Mouse (Mus musculus): ENCODE results near the gene Rab44. TPM values are rescaled to one million over a fixed set of nuclear protein-coding genes. Genes with fewer than 3 reads are reported as not detected.
A peak's percentile ranks its signal among the peaks of the same experiment; 100 is the strongest.

The Rab44 gene
- total RNA-seq, 4 experiments from 2014 or later = 0.24 to 0.61 (median 0.56) TPM; not detected in 1

DNA sequence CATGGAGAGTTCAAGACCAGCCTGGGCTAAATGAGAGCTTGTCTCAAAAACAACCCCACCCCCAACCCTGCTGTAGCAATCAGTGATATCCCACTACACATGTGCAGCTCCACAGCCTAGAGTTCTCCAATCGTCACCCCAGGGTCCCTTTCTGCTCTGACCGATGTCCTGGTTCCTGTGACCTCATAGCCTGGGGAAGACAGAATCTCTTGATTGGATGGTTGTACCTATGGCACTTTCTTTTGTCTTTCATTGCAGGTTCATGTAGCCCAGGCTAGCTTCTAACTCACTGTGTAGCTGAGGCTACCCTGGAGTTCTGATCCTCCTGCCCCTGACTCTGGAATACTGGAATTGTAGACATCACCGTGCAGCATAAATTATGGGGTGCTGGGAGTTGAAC lies 12.6 kb downstream of the Rab44 start:
- no peak for DNase-seq (ENCODE audit: low spot score in 2 of 2)

DNA sequence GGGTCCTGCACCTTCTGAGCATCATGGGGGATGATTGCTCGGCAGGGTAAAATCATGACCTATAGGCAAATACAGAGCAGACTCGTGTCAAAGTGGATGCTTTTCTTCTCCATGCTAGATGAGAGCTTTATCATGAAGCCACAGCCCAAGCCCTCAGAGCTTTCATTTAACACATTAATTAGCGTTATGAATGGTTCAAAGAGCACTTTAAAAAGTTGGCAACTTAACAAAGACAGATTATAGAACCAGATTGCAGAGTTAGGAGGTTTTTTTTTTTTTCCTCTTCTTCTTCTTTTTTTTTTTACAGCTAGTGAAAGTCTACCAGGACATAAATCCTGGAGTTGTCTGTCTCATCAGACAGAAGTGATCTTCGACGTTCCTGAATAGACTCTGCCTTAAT lies 15.4 kb downstream of the Rab44 start:
- no peak for DNase-seq (ENCODE audit: low spot score in 2 of 2)

DNA sequence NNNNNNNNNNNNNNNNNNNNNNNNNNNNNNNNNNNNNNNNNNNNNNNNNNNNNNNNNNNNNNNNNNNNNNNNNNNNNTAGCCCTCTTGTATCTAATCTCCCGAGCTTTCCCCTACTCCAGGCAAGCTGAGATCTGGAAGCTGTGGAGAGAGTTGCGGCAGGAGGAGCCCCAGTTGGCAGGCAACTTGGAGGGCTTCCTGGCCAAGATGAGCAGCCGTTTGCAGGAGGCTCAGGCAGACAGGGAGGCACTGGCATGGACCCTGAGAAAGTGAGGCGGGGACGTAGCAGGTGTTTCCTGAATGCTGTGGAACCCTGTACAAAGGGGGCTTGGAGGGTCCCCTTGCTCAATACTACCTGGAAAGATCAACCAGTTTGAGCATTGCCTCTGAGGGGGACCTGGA lies 21.1 kb downstream of the Rab44 start:
- DNase-seq (ENCODE audit: low spot score in 2 of 2) = no peak

DNA sequence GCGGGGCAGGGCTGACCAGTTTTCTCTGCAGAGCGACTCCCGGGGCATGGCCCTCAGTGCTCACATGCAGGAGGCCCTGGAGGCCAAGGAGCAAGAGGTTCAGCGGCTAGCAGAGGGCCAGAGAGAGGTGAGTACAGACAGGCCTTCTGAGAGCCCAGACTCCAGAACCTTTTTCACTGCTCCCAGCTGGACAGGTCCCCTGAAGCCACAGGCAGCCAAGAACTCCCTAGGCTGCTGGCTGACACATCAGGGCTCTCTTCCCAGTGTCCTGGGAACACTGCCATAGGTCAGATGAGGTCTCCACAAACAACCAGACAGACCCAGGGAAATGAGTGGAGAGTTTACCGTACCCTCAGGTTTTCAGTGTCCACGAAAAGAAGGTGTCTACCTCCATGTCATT lies 22.3 kb downstream of the Rab44 start:
- DNase-seq (ENCODE audit: low spot score in 2 of 2) = peak; percentile 79 to 87

DNA sequence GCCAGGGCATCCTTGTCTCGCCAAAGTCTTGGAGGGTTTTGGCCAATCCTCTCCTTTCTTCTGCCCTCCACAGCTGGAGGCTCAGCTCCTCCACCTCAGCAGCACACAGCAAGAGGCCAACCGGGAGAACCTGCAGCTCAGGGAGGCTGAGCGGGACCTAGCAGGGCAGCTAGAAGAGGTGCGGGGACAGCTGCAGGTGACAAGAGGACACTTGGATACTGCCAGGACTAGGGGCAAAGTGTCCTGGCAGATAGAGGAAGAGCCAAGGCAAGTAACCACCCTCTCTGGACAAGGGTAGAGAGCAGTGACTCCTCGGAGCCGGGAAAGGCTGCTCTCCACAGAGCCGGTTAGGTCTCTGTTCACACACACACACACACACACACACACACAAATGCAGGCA lies 24.0 kb downstream of the Rab44 start:
- DNase-seq (ENCODE audit: low spot score in 2 of 2) = no peak

DNA sequence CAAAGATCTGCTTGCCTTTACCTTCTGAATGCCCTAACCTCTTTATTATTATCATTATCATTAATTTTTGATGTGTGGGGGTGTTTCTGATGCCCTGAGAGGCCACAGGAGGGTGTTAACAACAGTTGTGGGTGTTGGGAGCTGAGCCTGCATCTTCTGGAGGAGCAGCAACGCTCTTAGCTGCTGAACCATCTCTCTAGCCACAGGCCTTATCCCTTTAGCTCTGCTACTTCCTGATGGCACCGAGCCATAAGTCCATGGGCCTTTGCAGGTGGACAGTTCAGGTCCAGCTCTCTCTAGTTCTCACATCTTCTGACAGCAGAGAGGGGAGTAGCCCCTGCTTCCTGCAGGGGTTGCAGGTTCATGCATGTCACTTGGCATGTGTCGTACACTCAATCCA lies 27.6 kb downstream of the Rab44 start:
- DNase-seq (ENCODE audit: low spot score in 2 of 2) = no peak

DNA sequence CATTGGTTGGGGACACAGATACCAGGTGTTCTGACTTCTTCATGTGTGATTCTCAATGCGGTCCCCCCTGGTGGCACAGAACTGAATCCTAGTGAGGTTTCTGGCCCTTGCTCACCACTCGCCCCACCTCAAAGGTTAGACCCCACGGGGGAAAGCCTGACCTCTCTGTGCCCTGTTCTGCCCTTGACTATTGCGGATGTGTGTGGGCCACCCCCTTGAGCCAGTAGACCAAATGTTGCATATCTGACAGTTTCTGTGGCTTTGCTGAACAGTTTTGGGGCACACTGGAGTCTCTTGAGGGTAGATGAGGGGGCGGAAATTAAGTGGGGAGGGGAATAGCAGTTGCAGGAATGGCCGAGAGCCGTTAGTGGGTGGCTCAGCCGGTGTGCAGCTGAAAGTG lies 29.3 kb downstream of the Rab44 start:
- no peak for DNase-seq (ENCODE audit: low spot score in 2 of 2)

DNA sequence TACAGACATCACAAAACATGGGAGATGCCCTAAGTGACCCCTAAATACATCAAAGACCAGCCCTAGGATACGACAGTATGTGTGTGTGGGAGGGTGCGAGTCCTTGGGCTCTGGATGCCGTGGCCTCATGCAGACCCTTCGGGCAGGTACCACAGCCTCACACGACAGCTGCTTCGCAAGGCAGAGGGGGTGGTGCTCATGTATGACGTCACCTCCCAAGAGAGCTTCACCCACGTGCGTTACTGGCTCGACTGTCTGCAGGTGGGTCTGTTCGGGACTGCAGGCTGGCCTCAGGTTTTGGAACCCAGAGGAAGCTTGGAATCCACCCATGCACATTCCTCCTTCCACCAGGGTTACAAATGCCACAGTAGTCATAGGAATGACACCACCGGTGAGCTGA lies 31.2 kb downstream of the Rab44 start:
- no peak for DNase-seq (ENCODE audit: low spot score in 2 of 2)

DNA sequence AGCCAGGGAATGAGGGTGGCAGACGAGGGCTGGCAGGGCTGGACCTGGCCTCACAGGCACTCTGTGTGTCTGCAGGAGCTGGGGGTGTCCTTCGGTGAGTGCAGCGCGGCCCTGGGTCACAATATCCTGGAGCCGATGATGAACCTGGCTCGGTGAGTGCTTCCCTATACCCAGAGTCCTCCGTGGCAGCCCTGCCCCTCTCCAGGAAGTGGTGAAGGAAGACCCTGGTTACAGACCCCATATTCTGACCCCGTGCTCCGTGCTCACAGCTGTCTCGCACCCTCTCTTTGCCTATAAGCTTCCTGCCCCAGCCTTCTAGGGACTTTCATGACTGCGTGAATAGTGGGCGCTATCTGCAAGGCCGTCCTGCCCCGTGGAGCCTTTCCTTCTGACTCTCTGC lies 33.3 kb downstream of the Rab44 start:
- no peak for DNase-seq (ENCODE audit: low spot score in 2 of 2)

DNA sequence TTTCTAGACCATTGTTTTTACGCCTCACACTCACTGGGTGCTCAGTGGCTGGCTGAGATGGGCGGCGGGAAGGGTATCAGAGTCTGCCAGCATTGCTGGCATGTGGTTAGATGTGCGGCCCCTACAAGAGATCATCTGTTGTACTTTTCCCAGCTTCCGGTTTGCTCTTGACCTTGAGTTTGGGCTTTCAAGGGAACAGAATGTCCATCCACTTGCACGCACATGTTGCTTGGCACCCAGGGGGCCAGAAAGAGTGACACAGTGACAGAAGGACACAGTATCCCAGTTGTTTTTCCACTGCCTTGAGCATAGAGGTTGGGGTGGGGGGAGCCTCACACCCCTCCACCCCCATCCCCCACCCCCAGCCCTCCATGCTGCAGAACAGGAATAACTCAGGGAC lies 33.8 kb downstream of the Rab44 start:
- no peak for DNase-seq (ENCODE audit: low spot score in 2 of 2)

DNA sequence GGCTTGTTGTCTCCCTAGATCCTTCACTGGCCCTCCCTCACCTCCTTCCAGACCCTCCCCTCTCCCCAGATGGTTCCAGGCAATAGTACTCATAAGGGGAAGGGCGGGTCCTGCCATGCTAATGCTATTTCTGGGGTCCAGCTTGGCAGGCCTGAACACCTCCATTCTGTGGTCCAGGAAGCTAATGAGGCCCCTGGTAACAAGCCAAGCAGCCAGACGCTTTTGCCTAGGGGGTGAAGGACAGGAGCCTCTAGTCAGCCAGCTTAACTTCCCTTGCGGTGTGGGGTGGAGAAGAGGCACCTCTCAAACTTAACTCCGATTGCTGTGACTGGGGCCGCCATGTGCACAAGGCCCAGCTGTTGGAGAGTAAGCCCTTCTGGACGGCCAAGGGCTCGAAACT lies 35.8 kb downstream of the Rab44 start:
- no peak for DNase-seq (ENCODE audit: low spot score in 2 of 2)

DNA sequence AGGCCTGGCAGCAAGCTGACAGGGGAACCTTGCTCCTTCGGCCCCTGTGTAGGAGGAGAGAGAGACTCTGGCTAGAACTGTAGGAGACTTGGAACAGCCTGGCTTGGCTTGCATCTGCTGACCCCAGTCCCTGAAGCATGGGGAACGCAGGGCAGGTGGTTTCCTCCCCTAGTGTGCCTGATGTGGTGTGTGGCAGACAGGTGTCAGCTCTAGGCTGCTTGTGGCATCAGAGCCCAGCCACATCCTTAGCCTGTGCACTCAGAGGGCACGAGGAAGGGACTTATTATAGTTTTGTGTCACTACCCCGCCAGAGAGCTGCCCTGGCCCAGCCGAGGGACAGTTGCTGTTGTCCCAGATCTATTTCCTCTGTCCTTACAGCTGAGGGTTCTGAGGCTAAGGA lies 38.6 kb downstream of the Rab44 start:
- DNase-seq (ENCODE audit: low spot score in 2 of 2) = no peak

DNA sequence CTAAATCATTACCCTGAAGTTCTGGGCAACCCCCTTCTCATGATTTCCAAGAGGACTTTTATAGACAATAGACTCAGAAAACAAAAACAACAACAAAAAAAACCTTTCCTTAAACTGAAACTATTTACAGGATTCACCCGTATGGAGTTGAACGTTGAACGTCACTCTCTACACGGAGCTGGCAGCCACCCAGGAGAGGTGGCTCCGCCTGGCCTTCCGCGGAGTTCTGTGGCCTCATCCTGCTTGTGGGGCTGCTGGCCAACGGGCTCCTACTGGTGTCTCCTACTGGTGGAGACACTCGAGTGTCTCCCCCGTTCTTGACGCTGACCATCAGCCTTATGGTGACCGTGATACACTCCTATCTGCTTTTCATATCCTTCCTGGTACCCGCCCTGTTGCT lies 40.3 kb downstream of the Rab44 start:
- DNase-seq (ENCODE audit: low spot score in 2 of 2) = no peak

DNA sequence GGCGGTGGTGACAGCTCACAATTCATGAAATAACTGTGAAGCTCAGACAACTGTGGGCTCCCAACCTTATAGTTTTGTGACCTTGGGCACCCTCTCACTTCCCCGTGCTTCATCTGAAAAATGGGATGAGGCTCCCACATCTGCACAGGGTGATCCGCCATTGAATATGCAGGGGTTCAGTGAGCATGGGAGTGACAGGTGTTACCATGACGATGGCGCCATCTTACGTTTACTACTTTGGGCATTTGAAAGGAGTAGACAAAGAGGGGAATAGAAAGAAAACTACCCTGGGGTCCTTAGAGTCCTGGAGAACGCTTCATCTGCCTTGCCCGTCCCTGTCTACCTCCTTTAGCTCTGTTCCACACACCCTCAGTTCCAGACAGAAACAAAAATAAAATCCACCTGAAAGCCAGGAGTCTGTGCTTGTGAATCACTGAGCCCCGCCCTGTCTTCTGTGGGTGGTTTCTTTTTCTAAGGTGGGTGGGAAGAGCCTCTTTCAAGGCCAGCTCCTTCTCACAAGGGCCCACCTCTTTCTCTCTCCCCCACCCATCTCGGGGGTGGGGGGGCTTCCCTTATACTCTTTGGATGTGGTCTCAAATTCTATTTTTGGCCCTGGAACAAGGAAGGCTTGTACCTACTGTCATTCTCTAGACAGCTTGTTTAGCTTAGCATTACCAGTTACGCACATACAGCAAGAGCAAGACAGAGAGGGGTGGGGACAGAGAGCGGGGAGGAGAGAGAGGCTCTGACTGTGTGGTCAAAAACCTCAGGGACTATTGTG lies 41.6 kb downstream of the Rab44 start:
- no peak for DNase-seq (ENCODE audit: low spot score in 2 of 2)

DNA sequence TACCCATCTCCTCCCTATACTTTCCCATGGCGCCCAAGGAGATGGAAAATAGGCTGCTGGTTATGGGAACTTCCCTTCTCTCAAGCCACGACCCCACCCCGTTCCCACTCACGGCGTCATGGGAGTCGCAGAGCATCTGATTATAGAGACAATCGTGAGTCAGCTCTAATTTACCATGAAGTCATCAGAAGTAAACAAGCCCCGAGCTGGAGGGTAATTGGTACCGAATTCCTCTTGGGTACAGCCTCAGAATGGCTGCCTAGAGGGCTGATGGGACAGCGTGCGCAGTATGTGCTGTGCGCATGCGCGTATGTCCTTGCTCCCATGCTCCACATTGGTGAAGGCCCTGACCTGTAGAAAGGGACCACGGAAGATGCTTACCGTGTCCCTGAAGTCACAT lies 42.5 kb downstream of the Rab44 start:
- no peak for DNase-seq (ENCODE audit: low spot score in 2 of 2)

DNA sequence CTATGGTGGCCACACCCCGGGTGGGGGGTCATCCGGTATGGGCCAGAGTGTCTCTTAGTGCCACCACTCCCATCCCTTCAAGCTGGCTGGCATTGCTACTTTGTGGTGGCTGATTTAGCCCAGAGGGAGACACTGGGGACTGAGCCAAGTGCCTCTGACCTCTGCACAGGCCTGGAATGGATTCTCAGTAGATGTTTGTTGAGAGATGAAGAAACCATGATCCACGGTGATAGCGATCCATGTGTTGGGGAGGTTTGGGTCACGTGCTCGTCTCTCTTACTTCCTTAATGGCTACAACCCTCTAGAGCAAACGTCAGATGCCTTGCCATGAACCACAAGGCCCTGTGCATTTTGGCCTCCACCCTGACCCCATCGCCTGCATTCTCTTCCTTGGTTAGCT lies 42.9 kb downstream of the Rab44 start:
- no peak for DNase-seq (ENCODE audit: low spot score in 2 of 2)

DNA sequence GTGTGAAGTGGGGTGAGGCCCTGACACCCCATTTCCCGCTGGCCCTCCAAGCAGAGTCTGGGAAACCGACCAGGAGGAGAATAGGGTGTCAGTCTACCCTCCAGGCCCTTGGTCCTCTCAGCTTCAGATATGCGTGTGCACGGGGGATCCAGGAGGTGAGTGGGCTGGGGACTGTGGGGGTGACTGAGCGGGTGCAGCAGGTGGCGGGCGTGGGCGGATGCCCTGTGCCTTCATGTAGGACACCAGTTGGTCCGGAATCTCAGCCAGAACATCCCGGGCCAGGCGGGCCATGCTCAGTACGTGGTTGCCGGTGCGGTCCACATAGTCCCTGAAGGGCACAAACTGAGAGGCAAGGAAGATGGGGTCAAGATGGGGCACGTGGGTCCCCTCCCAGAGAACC lies 45.0 kb downstream of the Rab44 start:
- no peak for DNase-seq (ENCODE audit: low spot score in 2 of 2)

DNA sequence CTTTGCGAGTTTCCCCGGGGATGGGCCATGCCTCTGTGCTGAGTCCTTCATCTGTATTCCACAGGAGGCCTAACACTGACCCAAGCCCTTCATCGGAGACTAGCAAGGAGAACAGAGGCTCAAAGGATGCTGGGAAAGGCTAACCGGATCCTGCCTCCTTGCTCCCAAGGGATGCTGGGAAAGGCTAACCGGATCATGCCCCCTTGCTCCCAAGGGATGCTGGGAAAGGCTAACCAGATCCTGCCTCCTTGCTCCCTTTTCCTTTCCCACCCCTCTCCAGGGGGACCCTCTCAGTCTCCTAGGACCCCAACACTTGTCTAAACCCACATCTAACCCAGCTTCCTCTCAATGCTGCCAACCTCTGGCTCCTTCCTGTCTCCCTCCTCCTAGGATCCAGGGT lies 45.4 kb downstream of the Rab44 start:
- no peak for DNase-seq (ENCODE audit: low spot score in 2 of 2)

DNA sequence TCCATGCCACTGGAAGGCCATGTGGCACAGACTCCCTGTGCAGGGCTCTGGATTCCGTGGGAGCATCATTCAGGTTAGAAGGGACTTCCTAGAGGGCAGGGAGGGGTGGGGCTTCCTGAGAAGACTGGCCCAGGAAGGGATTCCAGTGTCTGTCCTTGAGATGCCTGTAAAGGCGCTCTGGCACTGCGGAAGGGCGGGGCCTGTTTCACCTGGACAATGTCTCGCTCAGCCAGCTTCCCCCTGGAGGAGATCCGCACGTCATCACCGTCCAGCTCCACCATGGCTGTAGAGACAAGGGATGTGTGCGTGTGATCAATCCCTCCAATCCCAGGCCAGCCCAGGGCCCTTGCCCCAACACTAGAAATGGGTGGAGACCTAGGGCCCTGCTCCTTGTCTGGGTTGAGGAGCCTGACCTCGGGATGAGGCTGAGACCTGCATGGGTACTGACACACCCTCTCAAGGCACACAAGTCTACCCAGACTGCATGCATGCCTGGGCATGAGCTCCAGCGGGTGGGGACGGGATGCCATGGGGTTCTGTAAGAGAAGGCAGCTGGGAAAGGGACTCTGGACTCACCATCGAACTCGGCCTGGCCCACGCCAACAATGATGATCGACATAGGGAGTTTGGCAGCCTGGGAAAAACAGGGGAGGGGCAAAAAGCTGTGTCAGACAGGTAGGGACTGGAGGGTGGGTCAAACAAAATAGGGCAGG lies 46.0 kb downstream of the Rab44 start:
- no peak for DNase-seq (ENCODE audit: low spot score in 2 of 2)

DNA sequence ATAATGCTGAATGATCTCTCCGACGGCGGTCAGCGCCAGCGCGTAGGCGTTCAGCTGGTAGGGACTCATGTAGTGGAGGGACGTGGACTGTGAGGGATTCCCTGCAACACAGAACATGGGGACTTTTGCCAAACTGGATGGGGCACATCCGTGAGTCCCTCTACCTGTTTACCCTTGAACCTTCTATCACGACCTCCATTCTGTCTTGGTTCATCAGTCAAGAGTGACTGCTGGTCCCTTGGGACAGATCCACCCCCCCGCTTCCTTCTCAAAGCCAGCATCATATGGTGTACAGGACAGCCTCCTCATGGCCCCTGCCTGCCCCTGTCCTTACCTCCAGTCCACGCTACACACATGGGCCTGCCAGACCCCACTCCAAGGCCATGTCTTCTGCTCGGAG lies 48.4 kb downstream of the Rab44 start:
- no peak for DNase-seq (ENCODE audit: low spot score in 2 of 2)

DNA sequence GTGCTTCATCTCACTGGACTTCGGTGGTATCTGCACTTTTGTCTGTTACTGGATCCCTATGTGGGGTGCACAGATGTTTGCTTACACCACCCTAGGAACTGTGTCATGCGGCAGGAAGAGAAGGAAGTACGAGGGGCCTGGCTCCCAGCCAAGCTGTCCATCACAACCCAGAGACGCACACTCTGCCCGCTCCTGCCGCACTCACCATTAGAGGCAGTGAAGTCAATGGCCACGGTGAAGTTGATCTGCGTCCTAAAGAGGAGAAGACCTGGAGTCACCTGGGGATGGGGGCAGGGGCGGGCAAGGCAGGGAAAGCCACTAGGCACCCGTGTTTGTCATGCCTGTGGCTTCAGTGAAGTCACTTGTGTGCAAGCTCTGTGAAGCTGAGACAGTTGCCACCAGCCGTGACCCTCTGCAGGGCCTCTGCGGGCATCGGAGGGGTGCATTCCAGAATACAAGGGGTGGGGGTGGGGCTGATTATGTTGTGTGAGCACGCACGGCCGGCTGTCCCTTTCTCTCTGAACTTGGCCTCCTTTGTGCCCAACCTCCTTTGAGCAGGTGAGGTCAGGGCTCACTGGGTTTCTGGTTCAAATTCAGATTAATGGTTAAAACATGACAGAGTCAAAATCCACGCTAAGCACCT lies 50.6 kb downstream of the Rab44 start:
- peak in 1 of 2 experiments; percentile 26 for DNase-seq (ENCODE audit: low spot score in 2 of 2)

DNA sequence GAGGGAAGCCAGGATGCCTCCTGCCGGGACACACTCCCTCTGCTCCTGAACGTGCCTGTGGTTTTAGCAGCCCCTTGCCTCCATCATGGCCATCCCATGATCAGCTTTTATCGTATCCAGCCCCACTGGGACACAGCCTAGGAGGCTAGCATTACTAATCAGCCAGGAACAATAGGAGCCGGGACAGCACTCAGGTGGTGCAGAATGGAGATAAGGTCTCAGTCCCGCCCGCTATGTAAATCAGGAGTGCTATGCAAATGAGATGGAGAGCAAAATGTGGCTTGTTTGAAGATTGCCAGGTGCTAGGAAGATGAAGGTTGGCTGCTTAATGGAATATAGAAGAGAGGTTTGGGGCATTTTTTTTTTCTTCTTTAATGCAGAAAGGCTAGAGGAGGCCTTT lies 51.5 kb downstream of the Rab44 start:
- no peak for DNase-seq (ENCODE audit: low spot score in 2 of 2)
